Mouse (Mus musculus): ENCODE measurements around the gene Unc13a. TPM values are rescaled to one million over a fixed set of nuclear protein-coding genes. Genes with fewer than 3 reads are reported as not detected.

Unc13a gene
- total RNA-seq, 4 experiments from 2014 or later: 0.49 to 1.4 (median 0.57) TPM

- no peak for DNase-seq (ENCODE audit: low spot score)
Measured at GRCm38 (mm10) chr8:71626753-71627152, 44.8 kb downstream of the Unc13a start.

- DNase-seq (ENCODE audit: low spot score): no peak
Measured at GRCm38 (mm10) chr8:71625088-71625487, 46.5 kb downstream of the Unc13a start.

GRCm38 (mm10) chr8:71619786-71620185, 51.8 kb downstream of the Unc13a start:
- no peak for DNase-seq (ENCODE audit: low spot score)

DNA sequence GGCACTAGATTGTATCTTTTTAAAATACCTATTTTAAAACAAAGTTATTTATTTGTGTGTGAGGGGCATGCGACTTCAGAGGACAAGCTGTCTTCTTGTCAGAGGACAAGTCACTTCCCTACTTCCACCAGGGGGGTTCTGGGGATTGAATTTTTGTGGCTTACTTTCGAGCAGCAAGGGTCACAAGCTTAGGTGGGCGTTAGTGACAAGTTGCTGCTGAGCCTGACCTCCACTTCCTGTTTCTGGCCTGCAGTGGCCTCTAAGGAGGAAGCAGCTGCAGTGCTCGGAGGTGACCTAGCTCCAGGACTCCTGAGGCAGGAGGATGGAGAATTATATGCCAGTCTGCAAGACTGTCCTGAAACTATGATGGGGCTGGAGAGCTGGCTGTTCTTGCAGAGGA, 58.1 kb downstream of the Unc13a start:
- DNase-seq (ENCODE audit: low spot score): no peak

DNA sequence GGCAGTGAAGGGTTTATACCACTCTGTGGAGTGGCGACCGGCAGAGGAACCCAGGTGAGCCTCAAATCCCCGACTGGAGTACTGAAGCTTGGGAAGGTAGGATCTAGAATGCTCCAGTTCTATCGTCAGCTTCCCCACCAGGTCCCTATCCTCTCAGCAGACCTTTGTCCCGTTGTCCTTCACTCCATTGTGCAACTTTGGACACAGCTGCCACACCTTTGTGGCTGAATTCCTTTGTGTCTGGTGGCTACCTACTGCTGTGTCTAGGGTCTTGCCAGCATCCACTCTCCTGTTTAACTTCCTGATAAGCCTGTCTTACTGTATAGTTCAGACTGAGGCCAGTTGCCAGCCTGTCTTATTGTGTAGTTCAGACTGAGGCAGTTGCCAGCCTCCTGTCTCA, 59.4 kb downstream of the Unc13a start:
- no peak for DNase-seq (ENCODE audit: low spot score)

- DNase-seq (ENCODE audit: low spot score): peak; percentile 99
Measured at GRCm38 (mm10) chr8:71610822-71611651, 60.5 kb downstream of the Unc13a start, which contains the start of gene Colgalt1. TSS of gene Colgalt1 (plus strand) at chr8:71610998.

GRCm38 (mm10) chr8:71604021-71604420, 67.5 kb downstream of the Unc13a start:
- no peak for DNase-seq (ENCODE audit: low spot score)

GRCm38 (mm10) chr8:71602666-71603334, 68.8 kb downstream of the Unc13a start:
- peak; percentile 71 for DNase-seq (ENCODE audit: low spot score)

- no peak for DNase-seq (ENCODE audit: low spot score)
Measured at GRCm38 (mm10) chr8:71601939-71602665, 69.5 kb downstream of the Unc13a start.

- DNase-seq (ENCODE audit: low spot score): no peak
Measured at GRCm38 (mm10) chr8:71598841-71599240, 72.7 kb downstream of the Unc13a start.

GRCm38 (mm10) chr8:71598375-71598774, 73.2 kb downstream of the Unc13a start:
- no peak for DNase-seq (ENCODE audit: low spot score)

DNA sequence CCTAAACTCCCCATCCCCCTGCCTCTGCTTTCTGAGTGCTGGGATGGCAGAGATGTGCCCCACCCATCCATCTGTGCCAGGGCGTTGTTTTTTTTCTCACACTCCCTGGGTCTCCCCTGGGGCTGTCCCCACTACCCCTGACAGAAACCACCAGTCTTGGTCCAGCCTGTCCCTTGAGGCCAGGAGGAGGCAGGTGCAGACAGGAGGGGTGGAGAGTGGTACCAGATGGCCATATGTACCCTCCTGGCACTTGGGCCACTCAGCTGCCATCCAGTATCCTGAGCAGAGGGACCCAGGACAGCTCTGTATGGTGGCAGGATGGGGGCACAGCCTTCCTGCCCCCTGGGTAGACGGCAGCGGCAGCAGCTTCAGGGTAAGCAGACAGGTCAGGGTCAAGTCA, 74.1 kb downstream of the Unc13a start, which contains the start of gene Fam129c:
Fam129c (plus strand) TSS at position 198 of the 400 bp plus-strand sequence.
- DNase-seq (ENCODE audit: low spot score): no peak

GRCm38 (mm10) chr8:71596798-71597197, 74.8 kb downstream of the Unc13a start:
- no peak for DNase-seq (ENCODE audit: low spot score)

DNA sequence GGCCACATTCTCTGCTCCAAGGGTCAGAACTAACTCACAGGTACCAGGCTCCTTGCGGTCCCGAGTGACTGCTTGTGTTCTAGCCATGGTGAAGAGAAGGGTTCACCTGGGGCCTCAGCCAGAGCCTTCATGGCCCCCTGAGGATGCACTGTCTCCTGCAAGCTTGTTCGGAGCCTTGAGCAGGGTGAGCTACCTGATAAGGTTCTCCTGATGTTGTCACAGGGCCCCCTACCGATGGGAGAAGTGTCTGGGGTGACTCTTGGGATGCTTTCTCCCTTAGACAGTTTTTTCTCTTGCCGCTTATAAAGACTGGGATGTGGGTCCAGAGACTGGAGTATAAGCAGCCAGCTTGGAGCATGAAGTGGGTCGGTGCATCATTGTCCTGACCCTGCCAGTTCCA, 75.2 kb downstream of the Unc13a start:
- DNase-seq (ENCODE audit: low spot score): no peak

- peak; percentile 75 for DNase-seq (ENCODE audit: low spot score)
Measured at GRCm38 (mm10) chr8:71595862-71596261, 75.7 kb downstream of the Unc13a start.

GRCm38 (mm10) chr8:71594324-71594722, 77.2 kb downstream of the Unc13a start:
- DNase-seq (ENCODE audit: low spot score): no peak

GRCm38 (mm10) chr8:71593556-71594323, 77.8 kb downstream of the Unc13a start:
- DNase-seq (ENCODE audit: low spot score): no peak

- peak; percentile 72 for DNase-seq (ENCODE audit: low spot score)
Measured at GRCm38 (mm10) chr8:71592374-71593170, 79.0 kb downstream of the Unc13a start.

- DNase-seq (ENCODE audit: low spot score): peak; percentile 96
Measured at GRCm38 (mm10) chr8:71591471-71592373, 79.8 kb downstream of the Unc13a start, which contains the start of gene Pgls. TSS of gene Pgls (plus strand) at chr8:71592176.

All from heart, adult 8-10 months (tissue).